Mouse (Mus musculus) heart, postnatal 0 days (tissue): ENCODE measurements around the gene Adgrv1.

Source experiments
- CTCF ChIP-seq: IDR thresholded peaks from 2 replicates; pipeline ENCODE4 v1.5.1; 2016; ENCODE audit warnings: antibody characterized with exemption, control low read depth, low read depth
- EP300 ChIP-seq: IDR thresholded peaks from 2 replicates; pipeline ENCODE4 v1.6.1; 2016; ENCODE audit warnings: antibody characterized with exemption, low read depth

DNA sequence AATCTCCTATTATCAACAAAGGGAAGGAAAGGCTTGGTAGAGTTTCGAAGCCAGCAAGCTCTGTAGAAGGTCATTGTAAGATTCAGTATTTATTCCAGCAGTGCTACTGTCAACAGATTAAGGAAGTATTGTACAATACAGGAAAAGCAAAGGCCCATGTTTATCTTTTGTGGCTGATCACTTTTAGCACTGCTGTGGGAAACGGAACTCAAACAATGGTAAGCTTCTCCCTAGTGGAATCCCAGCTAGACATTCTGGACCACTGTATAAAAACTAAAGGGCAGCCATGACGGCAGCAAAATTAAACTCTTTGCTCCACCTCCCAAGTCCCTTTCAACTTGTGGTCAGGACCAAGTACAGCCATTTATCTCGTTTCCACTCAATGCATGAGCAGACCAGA lies 402.8 kb downstream of the Adgrv1 start:
- TF ChIP-seq CTCF (no peak), EP300 (no peak)
